Mouse (Mus musculus): ENCODE results near the gene Fam178b.
A peak's percentile ranks its signal among the peaks of the same experiment; 100 is the strongest.

Gene Fam178b

DNA sequence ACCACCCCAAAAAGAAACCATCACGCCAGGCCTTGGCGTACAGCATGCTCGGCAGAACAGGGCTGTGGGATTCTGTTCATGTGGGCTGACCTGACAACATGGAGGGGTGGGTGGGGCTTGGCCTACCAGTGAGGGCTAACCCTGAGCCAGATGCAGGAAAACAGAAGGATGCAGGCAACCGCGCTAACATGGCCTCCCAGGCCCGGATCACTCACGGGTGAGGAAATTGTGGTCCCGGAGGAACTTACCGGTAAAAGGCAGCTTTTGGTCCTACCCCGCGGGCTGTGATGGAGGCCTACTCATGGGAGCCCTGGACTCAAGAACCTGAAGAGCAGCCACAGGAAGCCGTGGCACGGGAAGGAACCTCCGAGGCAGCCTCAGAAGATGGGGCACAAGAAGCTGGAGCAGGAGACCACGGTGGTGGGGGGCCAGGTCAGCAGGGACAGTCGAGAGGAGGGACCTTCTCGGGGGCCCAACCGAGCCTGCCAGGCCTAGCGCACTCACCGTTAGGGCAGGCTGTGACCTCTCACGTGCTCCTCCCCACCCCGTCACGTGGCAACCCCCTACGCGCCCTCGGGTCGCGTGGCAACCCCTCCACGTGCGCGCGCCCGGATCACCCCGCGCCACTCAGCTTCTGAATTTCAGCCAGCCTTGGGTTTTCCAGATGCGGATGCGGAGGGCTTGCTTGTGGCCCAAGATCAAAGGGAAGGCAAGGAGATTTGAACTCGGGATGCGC lies at the start of gene Fam178b:
Gene Fam178b, minus strand, starts transcription at position 564 of the 736 bp plus-strand sequence.
- no peak for DNase-seq (ENCODE audit: low read depth, low spot score)

DNA sequence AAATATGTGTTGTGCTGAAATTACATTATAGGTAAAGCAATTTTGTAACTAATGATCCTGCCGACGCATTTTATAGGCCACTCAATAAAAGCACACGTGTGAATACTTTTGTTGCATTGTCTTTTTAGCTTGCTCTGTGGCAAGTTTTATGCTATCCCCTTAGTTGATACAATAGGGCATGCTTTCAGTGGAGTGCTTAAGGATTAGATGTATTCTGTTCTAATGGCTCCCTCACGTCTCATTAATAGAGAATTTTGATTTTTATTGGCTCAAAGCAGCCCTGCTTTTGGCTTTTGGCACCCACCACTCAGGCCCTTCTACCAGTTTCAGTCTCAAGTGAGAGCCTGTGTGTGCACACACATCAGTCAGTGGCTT lies 41.1 kb upstream of the Fam178b start:
- no peak for DNase-seq (ENCODE audit: low read depth, low spot score)

DNA sequence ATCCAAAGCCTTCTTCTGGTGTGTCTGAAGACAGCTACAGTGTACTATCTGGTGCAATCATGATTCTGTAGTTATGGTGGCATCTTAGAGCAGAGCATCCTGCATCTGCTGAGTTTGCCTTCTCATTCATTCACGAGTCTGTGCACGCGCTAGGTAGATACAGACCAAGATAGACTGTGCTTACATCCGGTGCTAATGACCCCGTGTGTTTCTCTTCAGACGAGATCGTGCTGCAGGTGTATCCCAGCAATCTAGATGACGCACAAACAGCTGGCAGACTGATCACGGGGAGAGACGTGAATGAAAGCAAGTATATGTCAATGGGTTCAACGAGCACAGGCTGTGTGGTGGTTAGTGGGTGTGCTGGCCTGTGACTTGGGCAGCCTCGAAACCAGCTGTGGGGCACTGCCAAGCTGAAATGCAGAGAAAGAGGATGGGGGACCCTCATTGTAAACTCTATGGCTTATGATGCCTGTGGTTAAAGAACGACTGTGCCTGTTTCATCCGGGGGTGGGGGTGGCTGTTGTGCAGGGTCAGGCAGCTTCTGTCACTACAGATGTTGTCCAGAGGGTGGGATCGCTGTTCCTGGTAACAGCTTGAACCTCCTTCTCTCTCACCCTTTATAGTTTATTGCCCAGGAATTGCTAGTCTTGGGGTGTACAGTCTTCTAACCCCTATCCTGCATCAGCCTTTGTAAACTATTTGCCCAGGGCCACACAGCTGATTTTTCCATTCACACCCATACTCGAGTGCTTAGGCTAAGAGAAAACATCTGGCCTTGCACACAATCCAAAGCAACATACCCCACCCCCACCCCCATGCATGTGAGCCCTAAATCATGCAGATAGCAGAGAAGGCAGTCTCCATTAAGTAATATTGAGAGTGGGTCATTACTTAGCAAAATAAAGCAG lies 40.4 kb upstream of the Fam178b start:
- DNase-seq (ENCODE audit: low read depth, low spot score) = no peak

DNA sequence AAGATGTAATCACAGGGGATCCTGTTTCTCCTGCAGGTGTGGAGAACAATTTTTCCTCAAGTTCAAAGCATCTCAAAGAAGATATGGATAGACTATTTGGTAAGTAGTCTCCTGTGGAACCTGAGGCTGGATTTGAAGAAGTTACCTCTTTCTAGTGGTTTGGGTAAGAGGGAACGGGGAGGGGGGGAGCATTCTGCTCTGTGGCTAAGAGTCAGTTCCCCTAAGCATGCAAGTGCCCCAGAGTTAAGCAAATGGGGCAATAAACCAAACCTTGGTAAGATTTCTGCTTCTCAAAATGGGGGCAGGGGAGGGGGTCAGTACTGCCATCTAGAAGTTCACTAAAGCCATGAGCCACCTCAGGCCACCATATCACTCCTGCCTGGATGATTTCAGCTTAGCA lies 35.8 kb upstream of the Fam178b start:
- DNase-seq (ENCODE audit: low read depth, low spot score) = no peak

DNA sequence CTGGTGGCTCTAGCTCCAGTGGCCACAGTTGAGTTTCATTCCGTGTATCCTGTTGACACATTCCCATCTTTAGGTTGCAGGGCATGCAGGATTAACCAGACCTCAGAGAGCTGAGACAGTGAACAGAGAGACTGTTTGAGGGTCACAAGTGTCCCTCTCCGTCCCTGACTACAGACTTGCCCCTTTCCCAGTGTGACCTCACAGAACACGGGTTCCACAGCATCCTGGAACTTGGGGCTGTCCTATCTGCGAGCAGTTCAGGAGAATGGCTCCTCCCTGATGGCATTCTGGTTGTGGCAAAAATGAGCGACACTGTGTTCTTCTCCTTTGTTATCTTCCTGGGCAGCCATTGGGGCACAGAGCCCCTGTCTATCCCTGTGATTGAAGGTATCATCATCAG lies 31.3 kb upstream of the Fam178b start, which contains the start of gene Actr1b:
Gene Actr1b, minus strand, starts transcription at position 112 of the 400 bp plus-strand sequence.
- no peak for DNase-seq (ENCODE audit: low read depth, low spot score)

DNA sequence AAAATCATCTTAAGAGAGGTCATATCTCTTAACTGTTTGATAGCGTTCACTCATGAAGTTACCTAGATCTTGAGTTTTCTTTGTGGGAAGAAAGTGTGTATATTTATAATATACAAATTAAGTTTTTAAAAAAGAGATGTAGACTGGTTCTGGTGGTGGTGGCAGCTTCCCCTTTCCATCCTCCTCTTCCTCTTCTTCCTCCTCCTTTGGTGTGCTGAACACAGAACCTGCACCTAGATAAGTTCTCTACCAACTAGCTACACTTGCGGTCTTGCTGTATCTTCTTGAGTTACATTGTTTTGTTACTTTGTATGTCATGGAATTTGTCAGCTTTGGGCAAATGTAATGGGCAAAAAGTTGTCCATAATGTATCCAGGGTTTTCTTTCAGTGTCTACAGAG lies 28.1 kb upstream of the Fam178b start:
- no peak for DNase-seq (ENCODE audit: low read depth, low spot score)

DNA sequence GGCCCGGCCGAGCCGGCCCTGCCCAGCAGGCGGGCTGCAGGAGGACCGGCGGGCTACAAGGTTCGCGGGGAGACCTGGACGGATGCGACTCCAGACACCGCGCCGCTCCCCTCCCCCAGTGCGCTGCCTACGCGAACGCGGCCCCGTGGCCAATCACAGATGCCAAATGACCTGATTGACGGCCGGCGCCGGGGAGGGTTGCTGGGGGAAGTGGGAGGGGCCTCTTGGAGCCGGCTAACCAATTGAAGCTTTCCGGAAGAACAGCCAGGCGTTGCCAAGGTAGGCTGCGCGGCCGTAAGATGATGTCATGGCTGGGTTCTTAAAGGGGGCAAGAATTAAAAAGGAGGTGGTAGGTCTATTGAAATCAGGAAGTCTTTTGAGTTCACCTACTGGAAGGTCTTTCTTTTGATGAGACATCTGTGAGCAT lies 26.9 kb upstream of the Fam178b start, which contains the start of gene 4933424G06Rik:
Gene 4933424G06Rik, plus strand, starts transcription at position 296 of the 427 bp plus-strand sequence.
- peak; percentile 99 for DNase-seq (ENCODE audit: low read depth, low spot score)

DNA sequence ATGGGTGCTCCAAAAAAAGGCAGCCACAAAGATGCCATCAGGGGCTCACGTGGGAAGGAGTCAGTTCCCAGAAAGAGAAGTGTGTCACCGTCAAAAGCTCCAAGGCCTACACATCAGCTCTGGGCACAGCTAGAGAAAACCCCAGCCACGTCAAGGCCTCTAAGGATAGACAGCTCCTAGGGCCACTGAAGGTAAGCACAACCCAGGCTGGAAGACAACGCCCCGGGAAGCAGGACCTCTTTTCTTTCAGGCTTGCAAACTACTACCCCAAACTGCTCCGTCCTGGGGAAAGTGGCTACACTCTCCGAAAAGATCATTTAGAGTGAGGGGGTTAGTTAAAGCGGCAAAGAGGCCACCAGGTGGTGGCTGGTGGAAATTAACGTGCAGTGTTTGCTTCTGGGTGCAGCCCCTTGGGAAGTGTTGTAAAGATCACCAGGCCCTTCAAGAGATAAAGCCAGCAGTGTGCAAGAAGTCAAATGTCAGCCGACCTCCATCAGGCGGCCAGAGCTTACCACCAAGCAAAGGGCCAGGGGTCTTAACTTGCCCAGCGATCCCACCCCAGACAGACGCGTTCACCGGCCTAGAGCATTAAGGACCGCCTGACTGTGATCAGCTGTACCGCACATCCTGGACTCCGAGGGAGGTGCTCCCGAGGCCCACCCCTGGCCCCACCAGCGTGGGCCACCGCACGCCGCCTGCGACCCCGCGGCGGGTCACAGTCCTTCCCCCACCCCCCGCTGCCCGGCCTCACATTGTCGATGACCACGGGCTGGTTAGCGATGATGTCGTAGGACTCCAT lies 26.3 kb upstream of the Fam178b start:
- DNase-seq (ENCODE audit: low read depth, low spot score) = peak; percentile 63

DNA sequence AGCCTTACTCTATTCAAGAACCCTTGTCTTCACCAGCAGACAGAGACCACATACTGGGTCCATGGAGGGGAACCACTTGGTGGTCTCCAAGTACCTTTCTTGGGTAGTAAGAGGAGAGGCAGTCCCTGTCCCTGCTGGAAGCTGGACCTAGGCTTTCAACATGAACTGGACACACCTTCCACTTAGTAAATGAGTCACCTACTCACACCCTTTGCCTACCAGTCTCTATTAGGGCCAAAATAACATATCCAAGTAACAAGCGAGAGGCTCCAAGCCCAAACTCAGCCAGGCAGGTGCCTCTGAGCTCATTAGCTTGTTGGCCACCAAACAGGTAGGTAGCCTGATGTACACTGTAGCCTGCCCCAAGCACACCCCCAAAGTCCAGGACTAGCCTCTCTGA lies 25.6 kb upstream of the Fam178b start:
- peak; percentile 17 for DNase-seq (ENCODE audit: low read depth, low spot score)

DNA sequence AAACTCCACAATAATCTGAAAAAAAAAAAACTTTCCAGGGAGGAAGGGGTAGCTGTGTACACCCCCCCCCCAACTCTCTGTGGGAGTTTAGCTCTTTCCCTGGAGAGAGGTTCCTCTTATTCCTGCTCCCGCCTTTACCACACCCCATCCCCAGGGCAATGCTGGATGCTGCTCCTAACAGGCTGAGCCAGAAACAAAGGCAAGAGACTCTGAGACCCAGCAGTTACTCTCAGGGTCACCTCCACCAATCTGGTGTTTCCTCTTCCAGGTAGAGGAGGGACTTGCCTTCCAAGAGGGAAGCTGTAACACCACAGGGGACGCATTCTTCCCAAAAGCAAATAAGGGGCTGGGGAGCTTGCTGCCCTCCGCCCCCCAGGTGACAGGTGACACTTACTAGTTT lies 24.8 kb upstream of the Fam178b start:
- DNase-seq (ENCODE audit: low read depth, low spot score) = no peak

DNA sequence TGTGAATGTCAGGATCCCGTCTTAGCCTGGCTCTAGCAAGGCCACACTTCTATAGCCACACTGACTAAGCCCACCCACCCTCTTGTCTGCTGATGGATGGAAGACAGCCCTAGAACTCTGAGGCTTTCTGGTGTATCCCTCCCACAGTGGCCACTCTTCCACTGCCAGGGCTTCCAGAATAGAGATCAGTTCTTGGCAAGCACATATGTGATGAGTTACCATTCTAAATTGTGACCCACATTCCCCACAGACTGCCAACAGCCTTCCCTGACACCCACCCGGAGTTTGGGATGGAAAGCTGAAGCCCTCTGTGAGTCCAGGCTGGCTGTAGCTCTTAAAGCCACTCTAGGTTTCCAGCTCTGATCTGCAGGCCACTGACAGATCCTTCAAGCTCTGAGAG lies 24.2 kb upstream of the Fam178b start:
- no peak for DNase-seq (ENCODE audit: low read depth, low spot score)

DNA sequence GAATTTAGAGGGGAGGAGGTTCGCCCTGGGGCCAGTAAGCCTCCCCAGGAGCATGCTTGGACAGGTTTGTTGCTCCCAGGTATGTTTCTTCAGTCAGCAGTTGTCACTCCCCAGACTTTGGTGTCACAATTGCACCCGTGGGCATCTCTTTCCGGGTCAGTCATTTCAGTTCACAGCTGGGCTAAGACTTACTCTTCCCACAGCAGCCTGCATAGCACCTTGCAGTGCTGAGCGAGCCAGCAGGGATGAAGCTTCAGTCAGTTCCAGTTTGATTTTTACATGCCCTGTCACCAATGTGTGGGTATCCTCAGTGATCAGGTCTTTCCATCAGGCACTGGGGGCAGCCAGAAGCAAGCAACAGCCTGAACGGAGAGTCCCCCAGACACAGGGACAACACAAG lies 14.0 kb upstream of the Fam178b start:
- DNase-seq (ENCODE audit: low read depth, low spot score) = no peak

DNA sequence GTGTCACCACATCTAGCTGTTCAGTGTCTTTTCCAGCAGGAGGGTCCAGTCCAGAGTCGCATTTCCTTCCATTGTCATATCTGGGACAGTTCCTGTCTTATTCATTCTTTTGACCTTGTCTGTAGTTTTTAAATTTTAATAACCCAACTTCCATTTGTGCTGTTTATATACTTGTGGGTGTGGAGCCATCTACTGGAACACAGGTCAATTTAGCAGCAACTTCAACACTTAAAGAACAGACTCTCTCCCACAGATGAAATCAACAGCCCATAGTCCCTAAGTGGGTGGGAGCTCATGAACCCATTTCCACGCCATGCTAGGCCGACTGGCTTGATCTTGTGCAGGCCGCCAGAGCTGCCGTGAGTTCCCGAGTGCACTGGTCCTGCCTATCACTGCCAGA lies 13.4 kb upstream of the Fam178b start:
- peak; percentile 27 for DNase-seq (ENCODE audit: low read depth, low spot score)

DNA sequence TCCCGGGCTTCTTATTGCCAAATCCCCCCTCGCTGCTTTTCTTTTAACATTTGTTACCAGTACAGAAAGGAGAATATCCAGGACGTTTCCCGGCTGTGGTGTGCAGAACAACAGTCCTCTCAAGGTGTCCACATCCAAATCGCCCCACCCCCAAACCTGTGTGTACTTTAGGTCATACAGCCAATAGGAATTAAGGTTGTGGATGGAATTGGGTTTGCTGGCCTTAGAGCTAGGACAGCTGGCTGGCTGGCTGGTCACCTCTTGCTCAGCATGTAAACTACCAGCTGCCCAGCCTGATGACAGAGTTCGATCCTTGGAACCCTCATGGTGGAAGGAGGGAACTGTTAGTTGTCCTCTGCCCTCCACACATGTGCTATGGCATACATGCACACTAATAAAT lies 11.9 kb upstream of the Fam178b start:
- DNase-seq (ENCODE audit: low read depth, low spot score) = no peak

DNA sequence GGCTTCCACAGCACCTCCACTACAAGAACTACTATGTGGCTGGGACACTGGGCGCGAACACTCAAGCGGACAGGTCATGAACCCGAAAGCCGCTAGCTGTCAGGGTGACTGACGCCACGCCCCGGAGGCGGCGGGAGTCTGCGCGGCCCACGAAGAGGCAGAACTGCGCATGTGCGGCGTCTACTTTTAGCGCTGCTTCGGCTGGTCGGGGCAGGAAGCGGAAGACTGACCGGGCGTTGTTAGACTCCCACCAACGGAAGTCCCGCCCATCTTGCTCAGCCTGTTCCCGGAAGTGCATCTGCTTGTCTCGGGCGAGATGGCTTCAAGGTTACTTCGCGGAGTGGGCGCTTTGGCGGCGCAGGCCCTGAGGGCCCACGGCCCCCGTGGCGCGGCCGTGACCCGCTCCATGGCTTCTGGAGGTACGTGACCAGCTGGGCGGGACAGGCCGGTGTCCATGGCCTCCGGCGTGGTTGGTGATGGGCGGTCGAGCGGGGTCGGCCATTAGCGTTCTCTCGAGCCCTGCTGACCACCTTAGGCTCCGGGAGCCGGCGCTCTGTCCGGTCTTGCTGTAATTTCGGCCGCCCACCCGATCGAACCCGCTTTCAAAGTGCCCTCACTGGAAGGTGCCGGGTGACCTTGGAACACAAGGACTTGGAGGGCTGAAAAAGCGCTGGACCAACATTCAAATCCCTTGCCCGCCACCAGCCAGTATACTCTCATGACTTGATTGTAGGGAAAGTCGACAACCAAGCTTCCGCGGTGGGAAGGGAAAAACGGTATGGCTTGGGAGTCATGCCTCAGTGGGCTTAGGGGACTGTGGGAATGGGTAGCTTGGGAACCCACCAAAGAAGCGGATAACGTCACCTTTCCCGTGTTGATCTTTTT lies 8.5 kb upstream of the Fam178b start, which contains the start of gene Cox5b:
Gene Cox5b, plus strand, starts transcription at position 179 of the 885 bp plus-strand sequence.
- DNase-seq (ENCODE audit: low read depth, low spot score) = peak; percentile 99

DNA sequence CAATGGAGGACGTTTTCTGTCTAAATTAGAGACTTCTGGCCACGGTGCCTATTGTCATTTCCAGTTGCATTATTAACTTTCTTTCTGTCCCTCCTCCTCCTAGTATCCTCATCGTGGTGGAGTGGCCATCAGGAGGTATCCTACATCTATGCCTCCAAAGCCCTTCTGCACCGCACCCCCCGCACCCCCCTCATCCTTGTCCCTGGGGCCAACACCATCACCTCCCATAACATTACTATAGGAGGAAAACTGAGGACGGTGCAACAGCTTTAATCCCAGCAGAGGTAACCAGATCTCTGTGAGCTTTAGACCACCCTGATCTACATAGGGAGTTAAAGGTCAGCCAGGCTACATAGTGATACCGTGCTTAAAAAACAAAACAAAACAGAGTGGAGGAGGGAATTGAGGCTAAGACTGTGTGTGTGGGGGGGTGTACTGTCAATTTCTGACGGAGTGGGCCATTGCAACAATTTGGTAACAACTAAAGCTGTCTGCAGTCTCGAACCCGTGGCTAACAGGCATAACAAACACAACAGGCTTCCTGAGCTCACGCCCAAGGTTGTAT lies 7.8 kb upstream of the Fam178b start:
- DNase-seq (ENCODE audit: low read depth, low spot score) = no peak

DNA sequence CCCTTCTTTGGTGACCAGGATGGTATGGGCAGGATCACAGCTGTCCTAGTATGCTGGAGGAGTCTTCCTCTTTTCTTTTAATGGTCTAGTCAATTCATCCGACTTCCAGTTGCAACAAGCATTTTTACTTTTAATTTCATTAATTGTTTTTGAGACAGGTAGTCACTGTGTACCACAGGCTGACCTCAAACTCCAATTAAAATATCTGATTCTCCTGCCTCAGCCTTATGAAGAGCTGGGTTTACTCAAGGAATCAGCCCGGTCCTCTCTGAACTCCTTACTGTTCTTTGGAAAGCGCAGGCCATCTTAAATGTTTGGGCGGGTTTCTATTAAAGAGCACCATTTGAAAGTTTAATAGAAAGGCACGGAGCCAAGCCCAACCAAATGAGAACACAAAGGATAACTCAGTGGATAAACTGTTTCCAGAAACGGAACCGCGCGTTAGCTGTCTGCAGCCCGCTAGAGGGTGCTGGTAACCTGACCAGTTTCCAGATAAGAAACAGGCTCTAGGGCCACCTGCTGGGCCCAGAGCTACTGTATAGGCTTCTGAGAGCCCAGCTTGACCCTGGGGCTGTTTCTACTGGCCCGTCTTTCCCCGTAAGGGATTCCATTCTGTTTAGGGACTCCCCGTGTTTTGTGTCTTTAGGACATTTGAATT lies 956 bp upstream of the Fam178b start:
- DNase-seq (ENCODE audit: low read depth, low spot score) = peak; percentile 90

DNA sequence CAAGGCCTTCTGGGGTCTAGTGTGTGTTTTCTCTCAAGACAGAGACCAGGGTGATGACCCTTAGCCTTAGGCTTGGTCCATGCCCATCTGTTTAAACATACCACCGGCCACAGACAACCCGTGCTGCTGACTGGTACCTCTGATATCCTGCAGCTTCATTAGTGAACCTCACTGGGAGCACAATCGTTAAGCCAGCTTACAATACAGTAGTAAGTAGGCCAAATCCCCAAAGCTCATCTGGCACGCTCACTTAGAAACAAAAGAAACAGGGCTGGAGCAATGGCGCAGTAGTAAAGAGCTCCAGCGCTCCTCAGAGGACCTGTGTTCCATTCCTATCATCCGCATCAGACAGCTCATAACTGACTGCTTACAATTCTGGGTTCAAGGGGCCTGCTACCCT lies 2.1 kb downstream of the Fam178b start:
- no peak for DNase-seq (ENCODE audit: low read depth, low spot score)

DNA sequence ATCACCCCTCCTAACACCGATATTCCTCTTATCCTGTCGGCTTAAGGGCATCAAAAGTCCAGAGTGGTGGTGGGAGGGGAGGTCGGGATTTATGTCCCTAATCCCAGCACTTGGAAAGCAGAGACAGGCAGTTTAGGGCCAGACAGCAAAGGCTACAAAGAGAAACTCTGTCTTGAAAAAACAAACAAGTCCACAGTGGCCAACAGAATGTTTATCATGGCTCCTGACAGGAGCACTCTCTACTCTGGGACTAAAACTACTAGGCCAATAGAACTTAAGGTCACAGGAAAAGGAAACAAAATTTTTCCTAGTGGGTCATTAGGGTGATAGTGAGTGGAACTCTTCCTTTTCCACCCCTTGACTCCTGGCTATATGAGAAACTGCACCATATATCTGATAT lies 8.0 kb downstream of the Fam178b start:
- no peak for DNase-seq (ENCODE audit: low read depth, low spot score)
